Mouse (Mus musculus): ENCODE data around the gene Prune2. TPM values are rescaled to one million over a fixed set of nuclear protein-coding genes. Genes with fewer than 3 reads are reported as not detected.

Gene Prune2
- polyA plus RNA-seq, 1 experiment = 0.22 TPM

GRCm38 (mm10) chr19:17136677-17137460 lies 181.0 kb downstream of the Prune2 start:
- 0 out of 2 replicates have a peak, but pooled peaks cover 1% of the 10 kb centered on the region for H3K27me3 ChIP-seq (ENCODE audit: control insufficient read depth, insufficient read depth, low read length)
- no peak for TF ChIP-seq CTCF (IDR thresholded peaks at IDR 0.05; ENCODE audit: extremely low read depth, insufficient read depth, insufficient read length, insufficient replicate concordance)
- no peaks in the 10 kb centered on the region; the same call in 1 of the 2 replicates for H3K4me1 ChIP-seq (ENCODE audit: control insufficient read depth, insufficient read depth, insufficient read length)
- peak overlapping the region; percentile 28; the same call in 1 of the 2 replicates for H3K4me3 ChIP-seq (ENCODE audit: extremely low read depth, insufficient read depth, insufficient read length)
- whole genome bisulfite sequencing = 12% methylated on average over 21 of the region's 21 CpGs
- H3K27ac ChIP-seq (ENCODE audit: insufficient read depth, low read length) = no peak overlapping the region
- H3K36me3 ChIP-seq (ENCODE audit: control insufficient read depth, insufficient read depth, low read length) = no peaks in the 10 kb centered on the region
- DNase-seq (ENCODE audit: low read depth in 1 of 2, low spot score in 2 of 2) = no peak

- no peaks in the 10 kb centered on the region; the same call in 1 of the 2 replicates for H3K4me1 ChIP-seq (ENCODE audit: control insufficient read depth, insufficient read depth, insufficient read length)
- no peak overlapping the region for H3K4me3 ChIP-seq (ENCODE audit: extremely low read depth, insufficient read depth, insufficient read length)
- no peak overlapping the region for H3K27ac ChIP-seq (ENCODE audit: insufficient read depth, low read length)
- TF ChIP-seq POLR2A (IDR thresholded peaks at IDR 0.05; ENCODE audit: low read depth, low read length) (no peak), CTCF (IDR thresholded peaks at IDR 0.05; ENCODE audit: extremely low read depth, insufficient read depth, insufficient read length, insufficient replicate concordance) (no peak)
- DNase-seq (ENCODE audit: low read depth in 1 of 2, low spot score in 2 of 2) = no peak
- no peaks in the 10 kb centered on the region for H3K36me3 ChIP-seq (ENCODE audit: control insufficient read depth, insufficient read depth, low read length)
- 64% methylated on average over 2 of the region's 2 CpGs for WGBS
- H3K27me3 ChIP-seq (ENCODE audit: control insufficient read depth, insufficient read depth, low read length) = 0 out of 2 replicates have a peak, but pooled peaks cover 1% of the 10 kb centered on the region
These were observed 181.7 kb downstream of the Prune2 start for GRCm38 (mm10) chr19:17137656-17138055.

DNA sequence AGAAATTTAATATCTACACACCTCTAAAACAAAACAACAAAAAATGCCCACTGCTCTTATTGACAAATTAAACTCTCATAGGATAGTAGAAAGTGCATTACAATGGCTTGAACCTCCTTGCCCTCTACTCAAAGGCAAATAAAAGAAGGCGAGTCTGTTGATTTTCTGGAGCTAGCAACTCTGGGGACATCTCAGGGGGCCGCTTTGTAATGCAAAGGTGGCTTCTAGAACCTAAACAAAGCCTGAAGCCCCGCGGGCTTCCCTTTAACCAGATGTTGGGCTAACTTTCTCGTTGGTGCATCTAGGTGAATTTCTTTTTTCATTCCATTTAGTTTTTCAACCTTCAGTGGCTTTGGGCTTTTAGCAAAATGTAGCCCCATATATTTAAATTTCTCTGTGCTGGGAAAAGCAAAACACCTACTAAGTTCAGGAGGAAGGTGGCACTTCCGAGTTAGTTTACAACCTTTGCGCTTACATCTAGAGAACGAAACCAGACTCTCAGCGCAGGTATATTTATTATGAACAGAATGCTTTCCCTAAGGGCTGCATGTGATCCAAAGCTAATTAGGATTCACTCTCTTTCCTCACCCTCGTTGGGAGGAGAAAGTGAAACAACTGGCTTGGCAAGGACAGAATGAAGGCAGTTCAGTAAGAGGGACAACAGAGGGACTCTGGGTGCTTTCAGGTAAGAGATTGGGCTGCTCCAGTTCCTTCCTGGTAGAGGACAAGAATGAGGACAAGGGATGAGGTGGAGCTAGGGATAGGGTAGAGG lies 182.4 kb downstream of the Prune2 start:
- 69% methylated on average over 10 of the region's 10 CpGs for WGBS
- TF ChIP-seq POLR2A (IDR thresholded peaks at IDR 0.05; ENCODE audit: low read depth, low read length) (no peak), CTCF (IDR thresholded peaks at IDR 0.05; ENCODE audit: extremely low read depth, insufficient read depth, insufficient read length, insufficient replicate concordance) (no peak)
- H3K36me3 ChIP-seq (ENCODE audit: control insufficient read depth, insufficient read depth, low read length) = no peaks in the 10 kb centered on the region
- no peaks in the 10 kb centered on the region; the same call in 1 of the 2 replicates for H3K4me1 ChIP-seq (ENCODE audit: control insufficient read depth, insufficient read depth, insufficient read length)
- H3K27ac ChIP-seq (ENCODE audit: insufficient read depth, low read length) = no peak overlapping the region
- no peak for DNase-seq (ENCODE audit: low read depth in 1 of 2, low spot score in 2 of 2)
- H3K27me3 ChIP-seq (ENCODE audit: control insufficient read depth, insufficient read depth, low read length) = 0 out of 2 replicates have a peak, but pooled peaks cover 1% of the 10 kb centered on the region
- H3K4me3 ChIP-seq (ENCODE audit: extremely low read depth, insufficient read depth, insufficient read length) = no peak overlapping the region

- DNase-seq (ENCODE audit: low read depth in 1 of 2, low spot score in 2 of 2) = no peak
- H3K27ac ChIP-seq (ENCODE audit: insufficient read depth, low read length) = no peak overlapping the region
- H3K4me3 ChIP-seq (ENCODE audit: extremely low read depth, insufficient read depth, insufficient read length) = no peak overlapping the region
- H3K4me1 ChIP-seq (ENCODE audit: control insufficient read depth, insufficient read depth, insufficient read length) = no peaks in the 10 kb centered on the region; the same call in 1 of the 2 replicates
- no peak for TF ChIP-seq CTCF (IDR thresholded peaks at IDR 0.05; ENCODE audit: extremely low read depth, insufficient read depth, insufficient read length, insufficient replicate concordance)
- no peak for TF ChIP-seq POLR2A (IDR thresholded peaks at IDR 0.05; ENCODE audit: low read depth, low read length)
- 0 out of 2 replicates have a peak, but pooled peaks cover 1% of the 10 kb centered on the region for H3K27me3 ChIP-seq (ENCODE audit: control insufficient read depth, insufficient read depth, low read length)
- WGBS = 82% methylated on average over 12 of the region's 12 CpGs
- H3K36me3 ChIP-seq (ENCODE audit: control insufficient read depth, insufficient read depth, low read length) = no peaks in the 10 kb centered on the region
These were observed 184.3 kb downstream of the Prune2 start for GRCm38 (mm10) chr19:17140016-17140914.

DNA sequence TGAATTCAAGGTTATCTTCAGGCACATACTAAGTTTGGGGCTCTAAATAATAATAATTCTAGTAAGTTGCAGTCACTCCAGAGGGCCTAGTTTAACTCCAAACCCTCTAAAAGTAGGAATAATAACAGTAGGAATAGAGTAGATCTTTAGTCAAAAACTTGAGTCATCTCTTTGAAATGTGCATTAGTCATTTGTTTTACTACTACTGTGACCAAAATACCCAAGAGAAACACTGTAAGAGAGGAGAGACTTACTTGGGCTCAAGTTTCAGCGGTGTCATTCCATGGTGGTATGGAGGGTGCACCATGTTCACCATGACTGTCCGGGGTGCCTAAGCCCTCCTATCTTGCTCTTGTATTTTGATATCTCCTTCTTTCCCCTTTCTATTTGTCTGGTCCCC lies 187.3 kb downstream of the Prune2 start:
- Histone ChIP-seq H3K4me1 (ENCODE audit: control insufficient read depth, insufficient read depth, insufficient read length) (no peaks in the 10 kb centered on the region), H3K4me3 (ENCODE audit: extremely low read depth, insufficient read depth, insufficient read length) (no peak overlapping the region), H3K36me3 (ENCODE audit: control insufficient read depth, insufficient read depth, low read length) (no peaks in the 10 kb centered on the region), H3K27me3 (ENCODE audit: control insufficient read depth, insufficient read depth, low read length) (no peaks in the 10 kb centered on the region), H3K27ac (ENCODE audit: insufficient read depth, low read length) (no peak overlapping the region)
- TF ChIP-seq CTCF (IDR thresholded peaks at IDR 0.05; ENCODE audit: extremely low read depth, insufficient read depth, insufficient read length, insufficient replicate concordance) = no peak
- TF ChIP-seq POLR2A (IDR thresholded peaks at IDR 0.05; ENCODE audit: low read depth, low read length) = no peak
- no peak for DNase-seq (ENCODE audit: low read depth in 1 of 2, low spot score in 2 of 2)
- whole genome bisulfite sequencing = 88% methylated on average over 2 of the region's 2 CpGs

GRCm38 (mm10) chr19:17144205-17144604 lies 188.3 kb downstream of the Prune2 start:
- H3K27me3 ChIP-seq (ENCODE audit: control insufficient read depth, insufficient read depth, low read length) = no peaks in the 10 kb centered on the region
- TF ChIP-seq POLR2A (IDR thresholded peaks at IDR 0.05; ENCODE audit: low read depth, low read length) (no peak), CTCF (IDR thresholded peaks at IDR 0.05; ENCODE audit: extremely low read depth, insufficient read depth, insufficient read length, insufficient replicate concordance) (no peak)
- H3K27ac ChIP-seq (ENCODE audit: insufficient read depth, low read length) = no peak overlapping the region
- no peak overlapping the region for H3K4me3 ChIP-seq (ENCODE audit: extremely low read depth, insufficient read depth, insufficient read length)
- WGBS = 78% methylated on average over 6 of the region's 6 CpGs
- no peak for DNase-seq (ENCODE audit: low read depth in 1 of 2, low spot score in 2 of 2)
- no peaks in the 10 kb centered on the region for H3K36me3 ChIP-seq (ENCODE audit: control insufficient read depth, insufficient read depth, low read length)
- no peaks in the 10 kb centered on the region for H3K4me1 ChIP-seq (ENCODE audit: control insufficient read depth, insufficient read depth, insufficient read length)

Measured in spleen, adult 2 months (tissue).